Mouse (Mus musculus) myocyte (in vitro differentiated cells): ENCODE measurements around the gene Supt3.

Experiments
- E2F4 ChIP-seq: IDR thresholded peaks from one replicate; pipeline ENCODE4 v1.6.1; 2011; ENCODE audit warnings: mild to moderate bottlenecking, control low read depth, moderate library complexity; ENCODE audit not compliant: insufficient read depth
- MAX ChIP-seq: IDR thresholded peaks from one replicate; pipeline ENCODE4 v1.6.1; 2011; ENCODE audit warnings: low read depth, mild to moderate bottlenecking, control low read depth
- POLR2A ChIP-seq: IDR thresholded peaks from one replicate; pipeline ENCODE4 v1.6.1; 2011; ENCODE audit warnings: low read depth, mild to moderate bottlenecking, control low read depth, moderate library complexity; ENCODE audit not compliant: insufficient read length
- POLR2AphosphoS2 ChIP-seq: IDR thresholded peaks from one replicate; pipeline ENCODE4 v1.6.1; 2011; ENCODE audit warnings: low read depth, control low read depth; ENCODE audit not compliant: insufficient read length
- TCF12 ChIP-seq: IDR thresholded peaks from one replicate; pipeline ENCODE4 v1.6.1; 2011; ENCODE audit warnings: mild to moderate bottlenecking, control low read depth; ENCODE audit not compliant: poor library complexity, insufficient read depth, severe bottlenecking
- USF1 ChIP-seq: IDR thresholded peaks from one replicate; pipeline ENCODE4 v1.6.1; 2011; ENCODE audit warnings: low read depth, mild to moderate bottlenecking, control low read depth, moderate library complexity

- TF ChIP-seq MAX, result no peak
- no peak for TF ChIP-seq POLR2A
- no peak for TF ChIP-seq E2F4
- TF ChIP-seq POLR2AphosphoS2, result no peak
- TF ChIP-seq TCF12, result no peak
- TF ChIP-seq USF1, result no peak
These were observed 171.4 kb downstream of the Supt3 start for GRCm38 (mm10) chr17:44948321-44948720.
